Mouse (Mus musculus): Measurements from ENCODE around the gene Mtmr2. TPM values are rescaled to one million over a fixed set of nuclear protein-coding genes. Genes with fewer than 3 reads are reported as not detected.

Mtmr2 gene
- polyA plus RNA-seq, 1 experiment from 2014 or later = 42.7 TPM

DNA sequence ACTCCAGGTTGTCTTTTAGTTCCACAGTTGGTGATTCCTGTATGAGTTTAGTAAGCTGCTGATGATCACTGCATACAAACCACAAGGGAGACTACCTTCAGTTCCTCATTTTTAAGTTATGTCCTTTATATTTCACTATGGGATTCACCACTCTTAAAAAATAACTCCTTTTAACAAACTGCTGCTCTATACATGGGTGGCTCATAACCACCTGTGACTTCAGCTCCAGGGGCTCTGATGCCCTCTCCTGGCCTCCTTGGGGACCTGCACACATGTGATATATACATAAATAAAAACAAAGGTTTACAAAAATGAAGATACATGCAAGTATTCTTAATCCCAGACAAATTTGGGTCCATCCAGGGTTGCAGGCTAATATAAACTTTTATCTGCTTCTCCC lies 61.7 kb downstream of the Mtmr2 start:
- H3K4me1 ChIP-seq (replicated peaks) = no peaks in the 10 kb centered on the region
- H3K9me3 ChIP-seq (replicated peaks) = no peaks in the 10 kb centered on the region
- ATAC-seq (replicated peaks; ENCODE audit: insufficient number of reproducible peaks, insufficient read depth, low FRiP score, low read depth) = no peak
- H3K27me3 ChIP-seq = no peaks in the 10 kb centered on the region
- no peak overlapping the region for H3K4me3 ChIP-seq
- no peak overlapping the region for H3K4me2 ChIP-seq
- peaks cover 72% of the 10 kb centered on the region for H3K36me3 ChIP-seq
- no peak overlapping the region for H3K9ac ChIP-seq
- no peak overlapping the region for H3K27ac ChIP-seq

DNA sequence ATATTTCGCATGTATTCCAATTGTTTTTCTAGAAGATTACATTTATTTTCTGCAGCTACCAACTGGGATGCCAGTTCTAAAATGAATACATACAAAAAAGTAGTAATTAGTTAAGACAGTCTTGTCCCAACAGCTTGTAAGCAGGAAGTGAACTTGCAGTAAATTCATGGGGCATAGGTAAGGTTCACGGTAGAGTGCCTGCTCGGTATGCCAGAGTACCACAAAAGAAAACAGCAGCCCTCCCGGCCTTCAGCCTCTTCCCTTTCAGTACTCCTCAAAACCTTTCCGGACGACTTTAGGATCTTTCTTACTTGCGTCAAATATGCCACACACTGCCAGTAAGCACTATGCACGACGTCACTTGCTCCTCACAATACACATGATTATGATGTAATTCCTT lies 70.2 kb downstream of the Mtmr2 start:
- Histone ChIP-seq H3K9me3 (replicated peaks) (no peaks in the 10 kb centered on the region), H3K27ac (no peak overlapping the region), H3K4me2 (no peak overlapping the region), H3K9ac (no peak overlapping the region), H3K36me3 (peaks cover 69% of the 10 kb centered on the region), H3K4me3 (no peak overlapping the region), H3K27me3 (no peaks in the 10 kb centered on the region), H3K4me1 (replicated peaks) (no peaks in the 10 kb centered on the region)
- no peak for ATAC-seq (replicated peaks; ENCODE audit: insufficient number of reproducible peaks, insufficient read depth, low FRiP score, low read depth)
- 91% methylated on average over 9 of the region's 9 CpGs for WGBS

- H3K4me3 ChIP-seq = no peak overlapping the region
- H3K27me3 ChIP-seq = no peaks in the 10 kb centered on the region
- H3K36me3 ChIP-seq = peaks cover 53% of the 10 kb centered on the region
- H3K9ac ChIP-seq = no peak overlapping the region
- 96% methylated on average over 3 of the region's 3 CpGs for WGBS
- H3K27ac ChIP-seq = no peak overlapping the region
- ATAC-seq (replicated peaks; ENCODE audit: insufficient number of reproducible peaks, insufficient read depth, low FRiP score, low read depth) = no peak
- H3K9me3 ChIP-seq (replicated peaks) = no peaks in the 10 kb centered on the region
- H3K4me1 ChIP-seq (replicated peaks) = peaks cover 13% of the 10 kb centered on the region
- no peak overlapping the region for H3K4me2 ChIP-seq
Observed at GRCm38 (mm10) chr9:13820774-13821173, 72.6 kb downstream of the Mtmr2 start.

DNA sequence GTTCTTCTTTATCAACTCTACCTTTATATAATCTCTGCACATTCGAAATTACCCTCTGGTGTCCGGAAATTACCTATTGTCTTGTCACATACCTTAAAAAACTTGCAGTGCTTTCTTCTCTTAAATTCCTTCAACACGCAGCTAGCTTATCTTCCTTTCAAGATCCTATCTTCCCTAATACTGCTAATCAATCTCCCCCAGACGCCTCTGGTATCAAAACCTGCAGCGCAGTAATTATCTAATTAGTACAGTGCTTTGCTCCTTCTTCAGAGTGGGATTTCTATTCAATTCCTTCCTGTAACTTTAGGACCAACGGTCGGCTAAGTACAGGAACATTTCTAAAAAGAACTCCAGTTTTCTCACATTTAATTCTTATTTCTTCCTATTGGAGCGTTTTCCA lies 77.7 kb downstream of the Mtmr2 start:
- no peaks in the 10 kb centered on the region for H3K9me3 ChIP-seq (replicated peaks)
- H3K4me3 ChIP-seq = peak overlapping the region; percentile 75
- H3K4me2 ChIP-seq = peak overlapping the region; percentile 74
- no peaks in the 10 kb centered on the region for H3K27me3 ChIP-seq
- 3% methylated on average over 8 of the region's 8 CpGs for WGBS
- H3K27ac ChIP-seq = peak overlapping the region; percentile 99
- no peak for ATAC-seq (replicated peaks; ENCODE audit: insufficient number of reproducible peaks, insufficient read depth, low FRiP score, low read depth)
- H3K4me1 ChIP-seq (replicated peaks) = peaks cover 19% of the 10 kb centered on the region
- H3K36me3 ChIP-seq = peaks cover 14% of the 10 kb centered on the region
- peak overlapping the region; percentile 86 for H3K9ac ChIP-seq

- H3K9me3 ChIP-seq (replicated peaks) = no peaks in the 10 kb centered on the region
- no peaks in the 10 kb centered on the region for H3K27me3 ChIP-seq
- H3K9ac ChIP-seq = peak overlapping the region; percentile 86
- peaks cover 13% of the 10 kb centered on the region for H3K36me3 ChIP-seq
- peak overlapping the region; percentile 99 for H3K27ac ChIP-seq
- H3K4me1 ChIP-seq (replicated peaks) = peaks cover 19% of the 10 kb centered on the region
- peak; percentile 2; the same call in 1 of the 2 replicates for ATAC-seq (replicated peaks; ENCODE audit: insufficient number of reproducible peaks, insufficient read depth, low FRiP score, low read depth)
- WGBS = under 1% methylated on average over 31 of the region's 31 CpGs
- H3K4me2 ChIP-seq = peak overlapping the region; percentile 74
- peak overlapping the region; percentile 75 for H3K4me3 ChIP-seq
Observed at GRCm38 (mm10) chr9:13826391-13826805, 78.2 kb downstream of the Mtmr2 start.

DNA sequence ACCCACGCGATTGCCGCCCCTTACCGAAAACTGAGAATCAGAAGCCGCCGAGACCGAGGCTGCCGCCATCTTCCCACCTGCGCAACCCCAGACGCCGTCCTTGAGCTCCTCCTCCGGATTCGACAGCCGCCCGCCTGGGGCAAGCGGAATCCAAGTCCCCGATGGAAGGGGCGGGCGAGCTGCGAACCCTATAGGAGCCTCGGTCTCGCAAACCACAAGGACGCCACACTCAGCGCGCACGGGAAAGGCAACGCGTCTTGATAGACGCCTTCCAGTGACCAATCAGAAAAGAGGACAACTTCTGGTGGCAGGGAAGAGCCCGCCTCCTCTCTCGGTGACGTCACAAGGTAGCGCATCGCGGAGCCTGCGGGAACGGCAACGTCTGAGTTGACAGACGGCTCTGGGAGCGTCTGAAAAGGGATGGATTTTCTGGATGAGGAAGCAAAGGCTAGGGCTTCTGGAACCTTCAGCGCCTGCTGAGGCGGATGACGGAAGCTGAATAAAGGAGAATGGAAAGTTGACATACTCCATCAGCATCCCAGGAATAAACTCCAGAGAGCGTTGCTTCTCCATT lies 78.7 kb downstream of the Mtmr2 start, which contains the start of gene Cep57:
Gene Cep57 (minus strand): TSS at position 276 of the 574 bp plus-strand sequence.
- Histone ChIP-seq H3K4me1 (replicated peaks) (peaks cover 19% of the 10 kb centered on the region), H3K4me2 (peak within 1 kb of the TSS; percentile 74), H3K27me3 (no peaks in the 10 kb centered on the region), H3K9me3 (replicated peaks) (no peaks in the 10 kb centered on the region), H3K4me3 (peak within 1 kb of the TSS; percentile 75), H3K9ac (peak within 1 kb of the TSS; percentile 93), H3K36me3 (peaks cover 17% of the 10 kb centered on the region), H3K27ac (peak within 1 kb of the TSS; percentile 99)
- WGBS = 0% methylated on average over 44 of the region's 44 CpGs
- peak; percentile 89 for ATAC-seq (replicated peaks; ENCODE audit: insufficient number of reproducible peaks, insufficient read depth, low FRiP score, low read depth)

DNA sequence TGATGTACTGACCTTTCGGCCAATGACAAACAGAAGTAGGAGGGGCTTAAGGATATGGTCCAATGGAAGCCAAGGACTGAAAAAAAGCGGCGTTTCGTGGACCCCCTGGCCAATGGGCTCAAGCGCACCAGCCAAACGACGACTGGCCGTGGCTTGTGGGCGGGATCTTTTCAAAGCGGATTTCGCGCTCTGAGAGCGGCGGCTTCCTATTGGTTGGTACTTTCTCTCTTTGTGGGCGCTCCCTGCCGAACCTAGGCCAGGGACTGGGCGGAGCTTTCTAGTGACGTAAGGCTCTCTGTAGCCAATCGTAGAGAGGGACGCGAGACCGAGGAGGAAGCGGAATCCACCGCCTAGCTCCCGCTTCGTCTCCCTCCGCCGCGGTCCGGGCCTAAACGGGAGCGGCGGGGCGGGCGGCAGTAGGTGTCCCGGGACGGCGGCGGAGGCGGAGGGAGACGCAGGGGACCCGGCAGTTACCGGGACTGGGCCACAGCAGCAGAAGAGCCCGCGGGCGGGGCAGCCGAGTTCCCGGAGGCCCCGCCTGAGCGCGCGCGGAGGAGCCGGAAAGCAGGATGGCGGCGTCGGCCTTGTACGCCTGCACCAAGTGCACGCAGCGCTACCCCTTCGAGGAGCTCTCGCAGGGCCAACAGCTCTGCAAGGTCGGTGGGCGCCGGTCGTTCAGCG lies 79.3 kb downstream of the Mtmr2 start, which contains the start of gene Fam76b:
Gene Fam76b (plus strand): TSS at position 311 of the 681 bp plus-strand sequence.
- WGBS = under 1% methylated on average over 67 of the region's 67 CpGs
- H3K4me1 ChIP-seq (replicated peaks) = peaks cover 19% of the 10 kb centered on the region
- ATAC-seq (replicated peaks; ENCODE audit: insufficient number of reproducible peaks, insufficient read depth, low FRiP score, low read depth) = peak; percentile 92
- no peaks in the 10 kb centered on the region for H3K9me3 ChIP-seq (replicated peaks)
- peaks cover 23% of the 10 kb centered on the region for H3K36me3 ChIP-seq
- H3K9ac ChIP-seq = peak within 1 kb of the TSS; percentile 93
- H3K4me2 ChIP-seq = peak within 1 kb of the TSS; percentile 74
- peak within 1 kb of the TSS; percentile 99 for H3K27ac ChIP-seq
- H3K27me3 ChIP-seq = no peaks in the 10 kb centered on the region
- H3K4me3 ChIP-seq = peak within 1 kb of the TSS; percentile 75

- peak overlapping the region; percentile 75 for H3K4me3 ChIP-seq
- H3K27ac ChIP-seq = peak overlapping the region; percentile 99
- 0% methylated on average over 23 of the region's 23 CpGs for WGBS
- peak; percentile 16 for ATAC-seq (replicated peaks; ENCODE audit: insufficient number of reproducible peaks, insufficient read depth, low FRiP score, low read depth)
- peaks cover 25% of the 10 kb centered on the region for H3K36me3 ChIP-seq
- H3K27me3 ChIP-seq = no peaks in the 10 kb centered on the region
- no peaks in the 10 kb centered on the region for H3K9me3 ChIP-seq (replicated peaks)
- peak overlapping the region; percentile 74 for H3K4me2 ChIP-seq
- peak overlapping the region; percentile 93 for H3K9ac ChIP-seq
- H3K4me1 ChIP-seq (replicated peaks) = peaks cover 19% of the 10 kb centered on the region
Observed at GRCm38 (mm10) chr9:13828087-13828441, 79.9 kb downstream of the Mtmr2 start.

DNA sequence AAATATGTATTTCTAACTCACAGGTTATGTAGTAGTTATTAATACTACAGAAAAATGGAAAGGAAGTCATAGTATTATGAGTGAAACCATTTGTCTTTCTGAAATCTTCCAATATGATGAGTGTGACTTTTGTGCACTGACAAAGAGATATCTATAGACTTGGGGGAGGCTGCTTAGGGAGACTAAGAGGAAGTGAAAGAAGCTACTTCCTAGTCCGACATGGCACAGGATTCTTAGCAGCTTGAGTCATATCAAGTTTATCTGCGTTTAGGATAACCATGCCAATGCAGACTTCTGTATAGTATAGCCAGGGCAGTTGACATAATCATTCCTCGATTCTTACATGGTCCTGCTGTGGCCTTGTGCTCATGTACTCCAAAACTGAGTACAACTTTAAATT lies 87.0 kb downstream of the Mtmr2 start:
- H3K9me3 ChIP-seq (replicated peaks) = no peaks in the 10 kb centered on the region
- no peaks in the 10 kb centered on the region for H3K27me3 ChIP-seq
- H3K4me3 ChIP-seq = no peak overlapping the region
- ATAC-seq (replicated peaks; ENCODE audit: insufficient number of reproducible peaks, insufficient read depth, low FRiP score, low read depth) = no peak
- H3K27ac ChIP-seq = no peak overlapping the region
- H3K36me3 ChIP-seq = peaks cover 81% of the 10 kb centered on the region
- no peak overlapping the region for H3K9ac ChIP-seq
- no peaks in the 10 kb centered on the region for H3K4me1 ChIP-seq (replicated peaks)
- H3K4me2 ChIP-seq = no peak overlapping the region
- WGBS = 79% methylated on average over 3 of the region's 3 CpGs

DNA sequence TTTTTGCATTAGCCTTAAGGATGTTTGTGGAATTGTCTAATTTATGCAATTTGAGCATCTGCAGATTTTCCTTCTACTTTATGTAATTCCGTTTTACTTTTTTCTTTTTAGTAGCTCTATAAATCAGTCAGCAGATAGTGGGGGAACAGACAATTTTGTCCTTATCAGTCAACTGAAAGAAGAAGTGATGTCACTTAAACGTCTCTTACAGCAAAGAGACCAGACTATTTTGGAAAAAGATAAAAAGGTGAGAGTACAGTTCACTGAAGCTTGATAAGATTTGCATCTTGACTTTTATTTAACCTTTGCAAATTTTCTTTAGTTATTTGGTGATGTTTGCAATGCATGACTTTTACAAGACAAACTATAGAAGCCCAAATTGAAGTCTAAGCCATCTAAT lies 88.5 kb downstream of the Mtmr2 start:
- H3K27ac ChIP-seq = no peak overlapping the region
- 45% methylated on average over 2 of the region's 2 CpGs for WGBS
- peaks cover 84% of the 10 kb centered on the region for H3K36me3 ChIP-seq
- no peaks in the 10 kb centered on the region for H3K27me3 ChIP-seq
- H3K9me3 ChIP-seq (replicated peaks) = no peaks in the 10 kb centered on the region
- H3K4me3 ChIP-seq = no peak overlapping the region
- H3K4me2 ChIP-seq = no peak overlapping the region
- H3K9ac ChIP-seq = no peak overlapping the region
- no peaks in the 10 kb centered on the region for H3K4me1 ChIP-seq (replicated peaks)
- ATAC-seq (replicated peaks; ENCODE audit: insufficient number of reproducible peaks, insufficient read depth, low FRiP score, low read depth) = no peak

GRCm38 (mm10) chr9:13847591-13847990 lies 99.4 kb downstream of the Mtmr2 start:
- Histone ChIP-seq H3K4me1 (replicated peaks) (no peaks in the 10 kb centered on the region), H3K9me3 (replicated peaks) (no peaks in the 10 kb centered on the region), H3K4me3 (no peak overlapping the region), H3K27me3 (no peaks in the 10 kb centered on the region), H3K27ac (no peak overlapping the region), H3K4me2 (no peak overlapping the region), H3K36me3 (peaks cover 21% of the 10 kb centered on the region), H3K9ac (no peak overlapping the region)
- WGBS = 80% methylated on average over 3 of the region's 3 CpGs
- ATAC-seq (replicated peaks; ENCODE audit: insufficient number of reproducible peaks, insufficient read depth, low FRiP score, low read depth) = no peak
